Mouse (Mus musculus): ENCODE results near the gene Pqlc3.
"Not testable (repeated sequence)": the region's sequence is repeated elsewhere in the genome, so short reads cannot be mapped to it uniquely, and the experiment has no call there.

DNA sequence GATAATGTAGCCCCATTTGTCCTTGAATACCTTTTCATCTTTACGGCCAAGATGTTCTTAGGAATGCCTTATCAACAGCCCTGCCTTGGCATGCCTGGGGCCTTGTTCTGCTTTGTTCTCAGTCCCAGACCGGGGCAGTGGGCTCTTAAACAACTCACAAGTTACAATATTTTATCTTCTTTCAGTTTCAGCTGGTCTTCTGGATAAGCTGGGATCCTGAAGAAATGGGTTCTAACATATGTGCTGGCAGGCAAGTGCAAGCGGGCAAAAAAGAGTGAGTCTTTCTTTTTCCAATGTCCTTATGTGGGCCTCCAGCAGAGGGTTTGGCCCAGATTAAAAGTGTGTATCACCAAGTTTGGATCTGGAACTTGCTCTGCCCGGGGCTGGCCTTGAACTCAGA, 20.9 kb upstream of the Pqlc3 start:
- not testable (repeated sequence) for TF ChIP-seq CTCF (IDR thresholded peaks at IDR 0.05; ENCODE audit: low read depth, low read length); EP300 (IDR thresholded peaks at IDR 0.05; ENCODE audit: insufficient read depth, low read depth, low read length); POLR2A (IDR thresholded peaks at IDR 0.05; ENCODE audit: insufficient read depth, low read length)
